Mouse (Mus musculus): Measurements from ENCODE around the gene Slc31a1. TPM values are rescaled to one million over a fixed set of nuclear protein-coding genes. Genes with fewer than 3 reads are reported as not detected.
A peak's percentile ranks its signal among the peaks of the same experiment; 100 is the strongest.

Slc31a1 gene
- total and polyA plus RNA-seq, 3 experiments, result 20.6 to 46.5 (median 37.5) TPM

DNA sequence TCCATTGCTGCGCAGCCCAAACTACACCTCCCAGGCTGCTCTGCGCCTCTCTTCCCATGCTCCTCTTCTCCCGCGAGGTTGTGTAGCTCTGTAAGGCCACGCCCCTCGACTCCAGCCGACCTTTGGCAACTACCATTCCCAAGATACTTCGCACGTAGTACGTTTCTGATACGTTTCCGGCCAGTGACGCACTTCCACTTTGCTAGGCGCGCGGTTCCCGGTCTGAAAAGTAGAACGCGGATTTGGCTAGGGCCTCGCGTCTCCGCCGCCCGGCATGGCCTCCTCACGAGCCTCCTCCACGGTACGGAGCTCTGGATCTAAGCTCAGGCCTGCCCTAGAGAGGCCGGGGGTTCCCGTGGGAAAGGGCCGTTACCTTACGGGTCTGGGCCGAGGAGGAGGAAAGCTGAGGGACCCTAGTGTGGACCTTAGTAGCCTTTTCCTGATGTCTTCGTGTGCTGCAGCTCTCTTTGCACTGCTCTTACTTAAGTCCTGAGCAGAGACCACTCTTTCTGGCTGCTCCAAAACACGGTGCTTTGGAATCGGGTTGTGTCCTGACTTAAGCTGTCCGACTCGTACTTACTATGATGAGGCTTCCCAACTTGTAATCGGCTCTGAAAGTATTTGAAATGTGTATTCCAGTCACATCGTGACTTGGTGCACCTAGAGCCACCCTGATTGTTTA is 48.2 kb downstream of the Slc31a1 start, which contains the start of the genes Cdc26 and Prpf4 (continued):
- no peak for TF ChIP-seq USF1 (IDR thresholded peaks at IDR 0.05; ENCODE audit: low read depth, low read length)
- TF ChIP-seq MEF2A (IDR thresholded peaks at IDR 0.05; ENCODE audit: extremely low read depth, insufficient replicate concordance, low read depth, low read length, poor library complexity, severe bottlenecking), result peak; percentile 7; the same call in 1 of the 2 replicates
- TF ChIP-seq SIN3A (IDR thresholded peaks at IDR 0.05; ENCODE audit: low read length), result peak; percentile 91
- TF ChIP-seq CHD1 (IDR thresholded peaks at IDR 0.05; ENCODE audit: low read depth, low read length), result no peak
- peak; percentile 97 for TF ChIP-seq HCFC1 (IDR thresholded peaks at IDR 0.05; ENCODE audit: low read depth, low read length)
- peak; percentile 94 to 99 for TF ChIP-seq POLR2A (IDR thresholded peaks at IDR 0.05; ENCODE audit: control insufficient read depth in 1 of 2, insufficient read depth in 1 of 2, low read depth in 1 of 2, low read length in 2 of 2, poor library complexity in 1 of 2)
- TF ChIP-seq RCOR1 (IDR thresholded peaks at IDR 0.05; ENCODE audit: low read depth, low read length), result no peak
- peak; percentile 89 for TF ChIP-seq MAX (IDR thresholded peaks at IDR 0.05; ENCODE audit: low read length)

DNA sequence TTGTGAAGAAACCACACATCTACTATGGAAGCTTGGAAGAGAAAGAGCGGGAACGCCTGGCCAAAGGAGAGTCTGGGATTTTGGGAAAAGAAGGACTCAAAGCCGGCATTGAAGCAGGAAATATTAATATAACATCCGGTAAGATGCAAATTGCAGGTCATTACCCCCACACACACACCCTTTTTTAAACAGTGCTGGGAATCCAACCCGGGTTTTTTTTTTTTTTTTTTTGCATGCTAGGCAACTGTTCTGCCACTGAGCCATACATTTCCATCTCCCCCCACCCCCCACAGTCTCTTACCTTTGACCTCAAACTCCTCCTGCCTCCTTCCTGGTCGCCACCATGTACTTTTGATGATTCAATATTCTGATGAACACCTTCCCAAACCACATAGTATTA is 49.1 kb downstream of the Slc31a1 start:
- H3K9ac ChIP-seq (ENCODE audit: control insufficient read depth, low read depth, low read length, poor library complexity, severe bottlenecking), result peak overlapping the region; percentile 84
- H3K36me3 ChIP-seq (ENCODE audit: control insufficient read depth in 1 of 2, insufficient read depth in 2 of 2, low read length in 2 of 2), result peaks cover 15 to 18% of the 10 kb centered on the region in 2 experiments
- TF ChIP-seq TBP (IDR thresholded peaks at IDR 0.05; ENCODE audit: low read depth, low read length) (no peak), ZNF384 (IDR thresholded peaks at IDR 0.05; ENCODE audit: low read depth, low read length) (peak; percentile 62)
- no peak overlapping the region for H3K27ac ChIP-seq (ENCODE audit: control insufficient read depth, low read depth, low read length)
- peak overlapping the region; percentile 73 to 76 for H3K4me3 ChIP-seq (ENCODE audit: control insufficient read depth in 1 of 2, insufficient read depth in 1 of 2, low read depth in 2 of 2, low read length in 2 of 2)
- no peaks in the 10 kb centered on the region for H3K9me3 ChIP-seq (replicated peaks; ENCODE audit: insufficient read depth, low read length)
- peaks cover 7 to 11% of the 10 kb centered on the region in 2 experiments for H3K4me1 ChIP-seq (ENCODE audit: control insufficient read depth in 1 of 2, insufficient read depth in 2 of 2, low read length in 2 of 2)
- DNase-seq (ENCODE audit: low read depth, low spot score), result no peak
- H3K27me3 ChIP-seq (ENCODE audit: control insufficient read depth in 1 of 2, insufficient read depth in 2 of 2, low read length in 2 of 2), result no peaks in the 10 kb centered on the region
- H3K79me2 ChIP-seq (ENCODE audit: control insufficient read depth, insufficient read depth, low read length, poor library complexity), result peaks cover 27% of the 10 kb centered on the region

DNA sequence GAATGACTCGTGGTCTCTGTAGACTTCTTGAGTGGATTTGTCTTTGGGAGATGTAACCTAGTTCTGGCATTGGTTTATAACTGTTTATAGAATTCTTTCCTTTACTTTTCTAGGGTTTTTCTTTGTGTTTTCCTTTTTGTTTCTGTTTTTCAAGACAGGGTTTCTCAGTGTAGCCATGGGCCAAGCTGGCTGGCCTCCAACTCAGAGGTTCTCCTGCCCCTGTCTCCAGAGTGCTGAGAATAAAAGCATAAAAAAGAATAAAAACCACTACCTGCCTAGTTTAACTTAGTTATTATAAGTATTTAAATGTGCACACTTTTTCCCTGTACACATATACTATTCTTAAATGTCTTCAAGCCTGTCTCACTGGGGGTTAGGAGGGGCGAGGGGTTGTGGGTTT is 49.8 kb downstream of the Slc31a1 start:
- Histone ChIP-seq H3K4me3 (ENCODE audit: control insufficient read depth in 1 of 2, insufficient read depth in 1 of 2, low read depth in 2 of 2, low read length in 2 of 2) (peak overlapping the region; percentile 73 to 76), H3K27me3 (ENCODE audit: control insufficient read depth in 1 of 2, insufficient read depth in 2 of 2, low read length in 2 of 2) (no peaks in the 10 kb centered on the region), H3K27ac (ENCODE audit: control insufficient read depth, low read depth, low read length) (no peak overlapping the region), H3K79me2 (ENCODE audit: control insufficient read depth, insufficient read depth, low read length, poor library complexity) (peaks cover 23% of the 10 kb centered on the region), H3K9me3 (replicated peaks; ENCODE audit: insufficient read depth, low read length) (no peaks in the 10 kb centered on the region), H3K9ac (ENCODE audit: control insufficient read depth, low read depth, low read length, poor library complexity, severe bottlenecking) (peak overlapping the region; percentile 84), H3K4me1 (ENCODE audit: control insufficient read depth in 1 of 2, insufficient read depth in 2 of 2, low read length in 2 of 2) (peaks cover 6 to 10% of the 10 kb centered on the region in 2 experiments), H3K36me3 (ENCODE audit: control insufficient read depth in 1 of 2, insufficient read depth in 2 of 2, low read length in 2 of 2) (peaks cover 18 to 22% of the 10 kb centered on the region in 2 experiments)
- DNase-seq (ENCODE audit: low read depth, low spot score), result no peak
- peak; percentile 53; the same call in 1 of the 2 replicates for TF ChIP-seq CHD1 (IDR thresholded peaks at IDR 0.05; ENCODE audit: low read depth, low read length)
- TF ChIP-seq ZMIZ1 (IDR thresholded peaks at IDR 0.05; ENCODE audit: low read depth, low read length), result no peak

DNA sequence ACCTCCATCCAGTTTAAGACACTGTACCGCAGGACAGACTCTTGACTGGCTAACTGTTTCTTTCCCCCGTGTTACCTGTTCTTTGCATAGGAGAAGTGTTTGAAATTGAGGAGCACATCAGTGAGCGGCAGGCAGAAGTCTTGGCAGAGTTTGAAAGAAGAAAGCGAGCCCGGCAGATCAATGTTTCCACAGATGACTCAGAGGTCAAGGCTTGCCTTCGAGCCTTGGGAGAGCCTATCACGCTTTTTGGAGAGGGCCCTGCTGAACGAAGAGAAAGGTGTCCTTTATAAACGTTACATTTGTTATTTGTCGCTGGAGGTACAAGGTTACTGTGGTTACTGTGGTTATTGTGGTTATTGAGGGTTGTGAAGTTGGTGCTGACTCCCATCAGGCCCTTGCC is 51.1 kb downstream of the Slc31a1 start:
- Histone ChIP-seq H3K36me3 (ENCODE audit: control insufficient read depth in 1 of 2, insufficient read depth in 2 of 2, low read length in 2 of 2) (peaks cover 18 to 26% of the 10 kb centered on the region in 2 experiments), H3K27me3 (ENCODE audit: control insufficient read depth in 1 of 2, insufficient read depth in 2 of 2, low read length in 2 of 2) (no peaks in the 10 kb centered on the region), H3K4me3 (ENCODE audit: control insufficient read depth in 1 of 2, insufficient read depth in 1 of 2, low read depth in 2 of 2, low read length in 2 of 2) (no peak overlapping the region), H3K4me1 (ENCODE audit: control insufficient read depth in 1 of 2, insufficient read depth in 2 of 2, low read length in 2 of 2) (peaks cover 6 to 10% of the 10 kb centered on the region in 2 experiments), H3K9ac (ENCODE audit: control insufficient read depth, low read depth, low read length, poor library complexity, severe bottlenecking) (no peak overlapping the region), H3K79me2 (ENCODE audit: control insufficient read depth, insufficient read depth, low read length, poor library complexity) (peaks cover 23% of the 10 kb centered on the region), H3K9me3 (replicated peaks; ENCODE audit: insufficient read depth, low read length) (no peaks in the 10 kb centered on the region), H3K27ac (ENCODE audit: control insufficient read depth, low read depth, low read length) (no peak overlapping the region)
- DNase-seq (ENCODE audit: low read depth, low spot score), result no peak
- no peak for TF ChIP-seq TBP (IDR thresholded peaks at IDR 0.05; ENCODE audit: low read depth, low read length)
- TF ChIP-seq GATA1 (IDR thresholded peaks at IDR 0.05; ENCODE audit: low read depth, low read length), result no peak
- no peak for TF ChIP-seq TCF12 (IDR thresholded peaks at IDR 0.05; ENCODE audit: low read depth, low read length)
- TF ChIP-seq ETS1 (IDR thresholded peaks at IDR 0.05; ENCODE audit: low read depth, low read length), result no peak
- TF ChIP-seq CTCF (IDR thresholded peaks at IDR 0.05 in 2 of 3, conservative IDR thresholded peaks at IDR 0.05 in 1 of 3; ENCODE audit: control insufficient read depth in 1 of 3, insufficient read depth in 1 of 3, low read depth in 2 of 3, low read length in 3 of 3, poor library complexity in 1 of 3, severe bottlenecking in 1 of 3), result no peak
- no peak for TF ChIP-seq SIN3A (IDR thresholded peaks at IDR 0.05; ENCODE audit: low read length)
- TF ChIP-seq NELFE (IDR thresholded peaks at IDR 0.05; ENCODE audit: low read depth, low read length), result no peak
- TF ChIP-seq POLR2AphosphoS5 (IDR thresholded peaks at IDR 0.05; ENCODE audit: borderline replicate concordance, low read depth, low read length), result no peak
- no peak for TF ChIP-seq RAD21 (IDR thresholded peaks at IDR 0.05; ENCODE audit: low read depth, low read length)
- no peak for TF ChIP-seq MEF2A (IDR thresholded peaks at IDR 0.05; ENCODE audit: extremely low read depth, insufficient replicate concordance, low read depth, low read length, poor library complexity, severe bottlenecking)
- TF ChIP-seq CHD1 (IDR thresholded peaks at IDR 0.05; ENCODE audit: low read depth, low read length), result no peak
